Mouse (Mus musculus) heart, embryonic 11.5 days (tissue): ENCODE measurements around the gene Tnfrsf25. TPM values are rescaled to one million over a fixed set of nuclear protein-coding genes. Genes with fewer than 3 reads are reported as not detected.

Source experiments
- ATAC-seq: fragments of 200-750 bp; cut with Nextera tagmentation; replicated peaks from 2 replicates; pipeline ENCODE4 v1.8.0; 2017; ENCODE audit warnings: moderate library complexity; ENCODE audit not compliant: insufficient number of reproducible peaks, low FRiP score, low TSS enrichment
- H3K27ac ChIP-seq: fragments of 300-500 bp; sonication (generic); 2 replicates; pipeline ENCODE4 v1.5.1; 2014; ENCODE audit warnings: mild to moderate bottlenecking, low read depth, low read length
- H3K27me3 ChIP-seq: fragments of 300-500 bp; sonication (generic); 2 replicates; pipeline ENCODE4 v1.6.1; 2014; ENCODE audit warnings: mild to moderate bottlenecking, low read length, mixed read lengths; ENCODE audit not compliant: control insufficient read depth, insufficient read depth
- H3K36me3 ChIP-seq: fragments of 300-500 bp; sonication (generic); 2 replicates; pipeline ENCODE4 v1.6.1; 2014; ENCODE audit warnings: mild to moderate bottlenecking, low read length, moderate library complexity, mixed read lengths; ENCODE audit not compliant: control insufficient read depth, insufficient read depth
- H3K4me1 ChIP-seq: fragments of 300-500 bp; sonication (generic); 2 replicates; pipeline ENCODE4 v1.6.1; 2014; ENCODE audit warnings: low read length; ENCODE audit not compliant: control insufficient read depth, insufficient read depth
- H3K4me2 ChIP-seq: fragments of 300-500 bp; sonication (generic); 2 replicates; pipeline ENCODE4 v1.6.1; 2014; ENCODE audit warnings: mild to moderate bottlenecking, moderate library complexity
- H3K4me3 ChIP-seq: fragments of 300-500 bp; sonication (generic); 2 replicates; pipeline ENCODE4 v1.5.1; 2014; ENCODE audit warnings: low read depth, low read length
- H3K9ac ChIP-seq: fragments of 300-500 bp; sonication (generic); 2 replicates; pipeline ENCODE4 v1.6.1; 2014; ENCODE audit warnings: mild to moderate bottlenecking, low read depth, low read length, moderate library complexity
- H3K9me3 ChIP-seq: fragments of 300-500 bp; sonication (generic); replicated peaks from 2 replicates; pipeline ENCODE4 v1.6.1; 2016; ENCODE audit warnings: low read length; ENCODE audit not compliant: control insufficient read depth
- WGBS: fragments of 180-500 bp; shearing (Covaris S2); extraction: QIAGEN DNeasy Blood & Tissue Kit; methylation state at CpG from one replicate; pipeline ENCODE4 v1.1.7; 2014; ENCODE audit not compliant: insufficient replicate concordance; 5-methylcytosine and 5-hydroxymethylcytosine counted together
- polyA plus RNA-seq: library from polyadenylated mRNA; unstranded; fragments of >200 nt; fragmentation: Nextera tagmentation; extraction: Ambion mirVana; gene quantifications from 2 replicates; pipeline ENCODE4 v1.2.1, GENCODE M21; 2014

The Tnfrsf25 gene
- polyA plus RNA-seq, 1 experiment from 2014 or later = 0.27 TPM

DNA sequence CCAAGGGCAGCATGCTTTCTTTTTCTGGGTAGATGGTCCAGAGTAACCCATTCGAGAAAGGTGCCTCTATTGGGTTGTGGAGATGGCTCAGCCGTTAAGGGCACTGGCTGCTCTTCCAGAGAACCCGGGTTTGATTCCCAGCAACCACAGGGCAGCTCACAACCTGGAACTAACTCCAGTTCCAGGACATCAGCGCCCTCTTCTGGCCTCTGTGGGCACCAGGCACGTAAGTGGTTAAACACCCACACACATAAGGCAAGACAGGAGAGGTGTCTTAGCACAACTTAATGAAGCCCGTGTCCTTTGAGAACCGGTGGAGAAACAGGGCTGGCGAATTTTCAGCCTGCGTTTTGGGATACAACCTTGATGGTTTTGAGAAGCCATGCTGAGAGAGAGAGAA is 41.2 kb upstream of the Tnfrsf25 start:
- no peak for ATAC-seq
- Histone ChIP-seq H3K4me1 (peaks cover 8% of the 10 kb centered on the region), H3K4me3 (no peak overlapping the region), H3K36me3 (no peaks in the 10 kb centered on the region), H3K9ac (no peak overlapping the region), H3K9me3 (no peaks in the 10 kb centered on the region), H3K27ac (no peak overlapping the region), H3K4me2 (no peak overlapping the region), H3K27me3 (no peaks in the 10 kb centered on the region)
- 73% methylated on average over 9 of the region's 9 CpGs for WGBS

DNA sequence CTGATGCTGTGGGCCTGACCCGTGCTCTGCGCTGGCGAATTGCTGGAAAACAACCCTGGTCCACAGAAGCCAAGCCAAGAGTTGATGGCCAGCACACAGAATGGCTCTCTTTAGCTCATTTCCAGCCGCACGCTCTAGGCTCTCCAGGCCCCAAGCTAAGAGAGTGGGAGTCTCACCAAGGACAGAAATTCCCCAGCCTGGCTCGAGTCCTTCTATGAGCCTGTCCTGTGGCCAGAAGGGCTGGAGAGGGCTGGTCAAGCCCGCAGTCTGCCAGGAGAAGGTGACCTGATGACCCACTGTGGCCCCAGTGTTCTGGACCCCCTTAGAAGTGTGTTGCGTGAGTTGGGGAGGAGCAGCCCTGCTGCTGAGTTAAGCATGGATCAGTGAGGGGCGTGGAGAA is 38.5 kb upstream of the Tnfrsf25 start:
- Histone ChIP-seq H3K4me2 (no peak overlapping the region), H3K4me1 (peaks cover 5% of the 10 kb centered on the region), H3K4me3 (no peak overlapping the region), H3K9me3 (no peaks in the 10 kb centered on the region), H3K9ac (no peak overlapping the region), H3K27ac (no peak overlapping the region), H3K36me3 (no peaks in the 10 kb centered on the region), H3K27me3 (no peaks in the 10 kb centered on the region)
- 82% methylated on average over 9 of the region's 9 CpGs for WGBS
- no peak for ATAC-seq

DNA sequence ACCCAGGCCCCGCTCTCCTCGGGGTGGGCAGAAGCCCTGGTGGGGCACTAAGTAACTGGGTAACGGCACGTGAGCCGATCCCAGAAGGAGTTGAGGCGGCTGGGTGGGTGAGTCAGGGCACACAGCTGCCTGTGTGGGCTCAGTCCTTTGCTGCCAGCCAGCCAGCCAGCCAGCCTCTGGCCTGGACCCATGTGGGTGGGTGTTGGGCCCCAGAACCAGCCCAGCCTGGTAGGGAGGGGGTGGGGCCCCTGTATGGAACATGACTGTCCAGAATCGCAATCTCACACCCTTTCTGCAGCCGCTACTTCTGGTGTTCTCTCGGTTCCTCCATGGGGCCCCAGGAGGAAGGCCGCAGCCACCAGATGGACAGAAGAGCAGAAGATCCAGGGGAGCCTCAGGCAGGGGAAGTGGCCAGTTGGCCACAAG is 37.6 kb upstream of the Tnfrsf25 start:
- no peak overlapping the region for H3K27ac ChIP-seq
- no peak for ATAC-seq
- no peak overlapping the region for H3K9ac ChIP-seq
- no peaks in the 10 kb centered on the region for H3K27me3 ChIP-seq
- no peaks in the 10 kb centered on the region for H3K9me3 ChIP-seq
- H3K4me2 ChIP-seq = no peak overlapping the region
- WGBS = 81% methylated on average over 10 of the region's 10 CpGs
- no peaks in the 10 kb centered on the region for H3K36me3 ChIP-seq
- H3K4me1 ChIP-seq = no peaks in the 10 kb centered on the region
- H3K4me3 ChIP-seq = no peak overlapping the region

DNA sequence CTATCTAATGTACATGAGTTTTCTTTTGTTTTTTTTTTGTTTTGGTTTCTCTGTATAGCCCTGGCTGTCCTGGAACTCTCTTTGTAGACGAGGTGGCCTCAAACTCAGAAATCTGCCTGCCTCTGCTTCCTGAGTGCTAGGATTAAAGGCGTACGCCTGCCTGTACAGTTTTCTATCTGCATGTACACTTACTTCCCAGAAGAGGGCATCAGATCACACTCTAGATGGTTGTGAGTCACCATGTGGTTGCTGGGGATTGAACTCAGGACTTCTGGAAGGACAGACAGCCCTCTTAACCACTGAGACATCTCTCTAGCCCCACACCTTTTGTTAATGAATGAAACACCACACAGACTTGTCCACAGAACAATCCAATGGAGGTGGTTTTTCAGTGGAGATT is 36.5 kb upstream of the Tnfrsf25 start:
- 86% methylated on average over 3 of the region's 3 CpGs for WGBS
- Histone ChIP-seq H3K9me3 (no peaks in the 10 kb centered on the region), H3K9ac (no peak overlapping the region), H3K4me3 (no peak overlapping the region), H3K4me1 (no peaks in the 10 kb centered on the region), H3K27ac (no peak overlapping the region), H3K36me3 (no peaks in the 10 kb centered on the region), H3K27me3 (no peaks in the 10 kb centered on the region), H3K4me2 (no peak overlapping the region)
- ATAC-seq = no peak

DNA sequence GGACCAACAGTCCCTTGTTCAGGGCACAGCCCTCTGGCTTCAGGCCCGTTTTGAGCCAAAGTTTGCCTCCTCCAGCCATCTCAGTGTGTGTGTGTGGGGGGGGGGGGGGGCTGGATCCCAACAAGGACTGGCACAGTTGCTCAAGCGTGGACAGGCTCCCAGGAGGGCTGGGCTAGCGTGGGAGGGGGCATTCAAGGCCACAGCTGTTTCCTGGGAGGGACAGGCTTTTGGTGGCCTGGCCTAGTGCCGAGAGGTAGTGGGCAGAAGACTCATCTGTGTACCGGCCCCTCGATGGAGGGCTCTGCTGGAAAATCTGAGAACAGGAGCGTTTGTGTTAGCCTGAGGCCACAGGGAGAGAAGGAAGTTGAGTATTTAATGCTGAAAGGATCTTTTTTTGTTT is 35.8 kb upstream of the Tnfrsf25 start:
- Histone ChIP-seq H3K4me3 (no peak overlapping the region), H3K4me2 (no peak overlapping the region), H3K9ac (no peak overlapping the region), H3K27ac (no peak overlapping the region), H3K9me3 (no peaks in the 10 kb centered on the region), H3K27me3 (no peaks in the 10 kb centered on the region), H3K36me3 (no peaks in the 10 kb centered on the region), H3K4me1 (no peaks in the 10 kb centered on the region)
- ATAC-seq = no peak
- 56% methylated on average over 7 of the region's 7 CpGs for WGBS

- peaks cover 3% of the 10 kb centered on the region; the same call in 1 of the 2 replicates for H3K27me3 ChIP-seq
- H3K4me1 ChIP-seq = peaks cover 14% of the 10 kb centered on the region
- H3K4me2 ChIP-seq = no peak overlapping the region
- WGBS = 67% methylated on average over 7 of the region's 7 CpGs
- no peak overlapping the region for H3K9ac ChIP-seq
- no peaks in the 10 kb centered on the region for H3K36me3 ChIP-seq
- ATAC-seq = no peak
- H3K9me3 ChIP-seq = no peaks in the 10 kb centered on the region
- no peak overlapping the region for H3K27ac ChIP-seq
- H3K4me3 ChIP-seq = no peak overlapping the region
These were observed 32.0 kb upstream of the Tnfrsf25 start for GRCm38 (mm10) chr4:152083611-152084220.

DNA sequence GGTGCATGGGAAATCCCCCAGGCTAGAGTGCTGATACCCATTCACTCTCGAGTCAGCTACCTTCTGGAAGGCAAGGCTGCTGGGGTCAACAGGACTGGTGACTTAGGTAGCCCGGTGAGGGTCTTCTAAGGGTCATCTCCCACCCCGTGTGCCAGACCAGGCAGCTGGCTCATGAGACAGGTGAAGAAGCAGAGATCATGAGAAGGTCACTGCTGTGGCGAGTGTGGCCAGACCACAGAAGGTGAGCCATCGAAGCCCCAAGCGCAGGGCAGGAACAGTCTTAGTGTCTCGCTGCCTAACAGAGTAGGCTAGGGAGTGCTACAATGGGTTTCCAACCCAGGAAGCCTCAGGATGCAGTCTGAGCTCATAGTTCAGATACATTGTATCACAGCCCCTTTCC is 31.1 kb upstream of the Tnfrsf25 start:
- no peak overlapping the region for H3K9ac ChIP-seq
- no peaks in the 10 kb centered on the region for H3K36me3 ChIP-seq
- peaks cover 3% of the 10 kb centered on the region; the same call in 1 of the 2 replicates for H3K27me3 ChIP-seq
- no peak overlapping the region for H3K27ac ChIP-seq
- H3K4me2 ChIP-seq = no peak overlapping the region
- no peak for ATAC-seq
- H3K9me3 ChIP-seq = no peaks in the 10 kb centered on the region
- 73% methylated on average over 7 of the region's 7 CpGs for WGBS
- no peak overlapping the region for H3K4me3 ChIP-seq
- peaks cover 14% of the 10 kb centered on the region for H3K4me1 ChIP-seq

DNA sequence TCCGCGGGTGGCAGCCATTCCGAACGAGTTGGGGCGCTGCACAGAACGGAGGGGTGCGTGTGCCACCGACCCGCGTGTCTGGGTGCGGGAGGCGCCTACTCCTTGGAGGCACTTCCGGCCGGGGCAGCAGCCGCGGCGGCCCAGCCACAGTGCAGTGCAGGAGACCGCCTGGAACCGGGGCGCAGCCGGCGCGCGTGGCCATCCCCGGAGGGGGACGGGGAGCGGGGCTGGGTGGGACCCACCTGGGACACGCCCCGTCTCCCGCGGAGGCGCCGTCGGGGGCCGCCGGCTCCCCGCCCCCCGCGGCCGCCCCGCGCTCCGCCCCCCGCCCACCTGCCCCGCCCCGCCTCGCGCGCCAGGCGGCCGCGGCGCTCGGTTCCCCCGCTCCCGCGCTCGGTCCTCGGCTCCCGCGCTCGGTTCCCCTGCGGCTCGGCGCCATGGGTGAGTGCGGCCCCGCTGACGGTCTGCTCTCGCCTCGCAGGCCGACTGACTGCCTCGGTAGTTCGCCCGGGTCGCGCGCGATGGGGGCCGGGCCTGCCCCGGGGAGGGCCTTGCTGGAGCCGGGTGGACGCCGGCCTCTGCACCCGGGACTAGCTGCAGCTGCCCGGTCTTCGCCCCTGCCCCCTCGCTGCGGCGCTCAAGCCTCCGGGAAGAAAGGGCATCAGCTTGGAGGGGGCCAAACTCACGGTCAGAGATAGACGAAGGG is 29.1 kb upstream of the Tnfrsf25 start:
- no peak overlapping the region for H3K27ac ChIP-seq
- no peaks in the 10 kb centered on the region for H3K9me3 ChIP-seq
- H3K9ac ChIP-seq = peak overlapping the region; percentile 82
- peaks cover 3% of the 10 kb centered on the region; the same call in 1 of the 2 replicates for H3K27me3 ChIP-seq
- peak overlapping the region; percentile 78 for H3K4me2 ChIP-seq
- H3K4me3 ChIP-seq = peak overlapping the region; percentile 85
- peaks cover 14% of the 10 kb centered on the region for H3K4me1 ChIP-seq
- peak; percentile 75 for ATAC-seq
- H3K36me3 ChIP-seq = no peaks in the 10 kb centered on the region
- under 1% methylated on average over 60 of the region's 92 CpGs for WGBS
